Mouse (Mus musculus): Measurements from ENCODE around the gene Zbtb16. TPM values are rescaled to one million over a fixed set of nuclear protein-coding genes. Genes with fewer than 3 reads are reported as not detected.

Zbtb16 gene
- polyA plus RNA-seq, 1 experiment from 2014 or later = 13.3 TPM

DNA sequence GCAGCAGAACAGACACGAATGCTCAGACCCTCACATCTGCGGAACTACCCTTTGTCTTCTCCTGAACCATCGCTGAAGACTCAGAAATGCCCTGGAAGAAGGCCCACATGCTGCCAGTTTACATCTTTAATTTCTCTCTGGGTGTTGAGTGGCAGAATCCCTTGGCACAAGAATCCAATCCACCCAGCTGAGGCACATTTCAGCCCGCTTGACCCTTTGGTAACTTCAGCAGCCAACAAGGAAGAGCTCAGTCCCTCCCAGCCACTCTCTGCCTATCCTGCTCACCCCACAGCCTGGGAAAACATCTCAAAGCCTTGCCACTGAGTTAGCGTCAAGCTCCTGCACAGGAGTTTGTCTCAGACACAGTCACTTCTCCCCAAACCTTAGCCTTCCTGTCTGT is 162.2 kb downstream of the Zbtb16 start:
- Histone ChIP-seq H3K4me3 (ENCODE audit: low read length) (no peak overlapping the region), H3K36me3 (ENCODE audit: control insufficient read depth, insufficient read depth, low read length) (no peaks in the 10 kb centered on the region), H3K9ac (ENCODE audit: low read length) (no peak overlapping the region), H3K27ac (ENCODE audit: low read length) (peak overlapping the region; percentile 45; the same call in 1 of the 2 replicates), H3K9me3 (ENCODE audit: control insufficient read depth, low read length) (no peaks in the 10 kb centered on the region), H3K27me3 (ENCODE audit: control insufficient read depth, insufficient read depth, low read depth, low read length) (no peaks in the 10 kb centered on the region), H3K4me2 (ENCODE audit: low read depth, low read length) (no peak overlapping the region), H3K4me1 (replicated peaks; ENCODE audit: control insufficient read depth, insufficient read depth, low read length) (peaks cover 27% of the 10 kb centered on the region)
- no peak for ATAC-seq (ENCODE audit: low read depth)
- WGBS = 53% methylated on average over 5 of the region's 5 CpGs

DNA sequence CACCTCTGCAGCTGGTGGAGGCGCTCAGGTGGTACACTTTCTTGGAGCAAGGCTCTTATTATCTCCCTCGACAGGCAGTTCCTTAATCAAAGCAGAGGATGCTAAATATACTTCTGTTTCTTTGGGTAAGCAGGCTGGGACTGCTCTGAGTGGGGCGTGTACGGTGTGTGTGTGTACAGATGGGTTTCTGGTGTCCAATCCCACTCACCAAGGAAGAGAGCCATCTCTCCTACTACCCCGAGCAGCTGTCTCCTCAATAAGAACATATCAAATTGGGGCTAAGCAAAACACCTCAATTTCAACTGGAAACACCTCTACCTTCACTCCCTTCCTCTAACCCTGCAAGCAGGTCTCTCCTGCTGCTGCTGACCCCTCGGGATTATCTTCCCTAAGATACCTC is 162.8 kb downstream of the Zbtb16 start:
- Histone ChIP-seq H3K4me1 (replicated peaks; ENCODE audit: control insufficient read depth, insufficient read depth, low read length) (peaks cover 25% of the 10 kb centered on the region), H3K9ac (ENCODE audit: low read length) (no peak overlapping the region), H3K27me3 (ENCODE audit: control insufficient read depth, insufficient read depth, low read depth, low read length) (no peaks in the 10 kb centered on the region), H3K9me3 (ENCODE audit: control insufficient read depth, low read length) (no peaks in the 10 kb centered on the region), H3K4me3 (ENCODE audit: low read length) (no peak overlapping the region), H3K4me2 (ENCODE audit: low read depth, low read length) (no peak overlapping the region), H3K27ac (ENCODE audit: low read length) (no peak overlapping the region), H3K36me3 (ENCODE audit: control insufficient read depth, insufficient read depth, low read length) (no peaks in the 10 kb centered on the region)
- 64% methylated on average over 6 of the region's 6 CpGs for WGBS
- no peak for ATAC-seq (ENCODE audit: low read depth)

DNA sequence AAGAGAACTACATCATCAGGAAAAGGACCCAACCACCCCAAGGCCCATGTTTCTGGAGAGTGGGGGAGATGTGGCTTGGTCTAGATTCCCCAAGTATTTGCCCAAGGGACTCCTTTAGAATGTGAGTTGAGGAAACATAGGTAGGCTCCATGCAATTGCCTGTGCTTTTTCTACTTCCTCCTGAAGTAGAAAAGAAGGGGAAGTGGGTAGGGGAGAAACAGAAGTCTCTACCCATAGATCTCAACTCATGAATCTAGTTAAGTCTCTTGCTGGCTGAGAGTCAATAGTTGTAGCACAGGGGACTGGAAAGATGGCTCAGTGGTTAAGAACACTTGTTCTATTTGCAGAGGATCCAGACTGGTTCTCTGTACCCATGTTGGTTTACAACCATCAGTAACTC is 164.2 kb downstream of the Zbtb16 start:
- peaks cover 25% of the 10 kb centered on the region for H3K4me1 ChIP-seq (replicated peaks; ENCODE audit: control insufficient read depth, insufficient read depth, low read length)
- H3K9me3 ChIP-seq (ENCODE audit: control insufficient read depth, low read length) = no peaks in the 10 kb centered on the region
- H3K27me3 ChIP-seq (ENCODE audit: control insufficient read depth, insufficient read depth, low read depth, low read length) = no peaks in the 10 kb centered on the region
- ATAC-seq (ENCODE audit: low read depth) = no peak
- no peak overlapping the region for H3K9ac ChIP-seq (ENCODE audit: low read length)
- H3K4me2 ChIP-seq (ENCODE audit: low read depth, low read length) = no peak overlapping the region
- no peaks in the 10 kb centered on the region for H3K36me3 ChIP-seq (ENCODE audit: control insufficient read depth, insufficient read depth, low read length)
- no peak overlapping the region for H3K27ac ChIP-seq (ENCODE audit: low read length)
- no peak overlapping the region for H3K4me3 ChIP-seq (ENCODE audit: low read length)

DNA sequence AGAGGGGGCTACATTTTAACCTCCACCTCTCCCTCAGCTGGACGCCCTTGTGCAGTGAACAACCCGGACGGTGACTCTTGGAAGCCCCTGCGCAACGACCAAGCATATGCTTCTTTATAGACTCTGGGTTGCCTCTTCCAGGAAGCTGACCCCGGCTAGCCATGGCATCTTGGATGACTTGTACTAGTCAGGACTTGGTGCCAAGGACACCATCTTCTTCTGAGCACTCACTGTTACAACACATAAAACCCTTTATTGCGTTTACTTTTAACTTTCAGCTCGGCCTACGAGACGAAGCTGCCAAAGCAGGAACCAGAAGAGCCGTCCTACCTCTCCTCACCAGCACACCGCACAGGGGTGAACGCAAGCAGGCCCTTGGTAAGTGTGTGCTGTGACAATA is 165.9 kb downstream of the Zbtb16 start:
- H3K4me1 ChIP-seq (replicated peaks; ENCODE audit: control insufficient read depth, insufficient read depth, low read length) = peaks cover 24% of the 10 kb centered on the region
- ATAC-seq (ENCODE audit: low read depth) = no peak
- no peak overlapping the region for H3K9ac ChIP-seq (ENCODE audit: low read length)
- 60% methylated on average over 13 of the region's 13 CpGs for WGBS
- H3K27ac ChIP-seq (ENCODE audit: low read length) = no peak overlapping the region
- no peaks in the 10 kb centered on the region for H3K36me3 ChIP-seq (ENCODE audit: control insufficient read depth, insufficient read depth, low read length)
- H3K4me3 ChIP-seq (ENCODE audit: low read length) = no peak overlapping the region
- no peak overlapping the region for H3K4me2 ChIP-seq (ENCODE audit: low read depth, low read length)
- H3K9me3 ChIP-seq (ENCODE audit: control insufficient read depth, low read length) = no peaks in the 10 kb centered on the region
- no peaks in the 10 kb centered on the region for H3K27me3 ChIP-seq (ENCODE audit: control insufficient read depth, insufficient read depth, low read depth, low read length)

DNA sequence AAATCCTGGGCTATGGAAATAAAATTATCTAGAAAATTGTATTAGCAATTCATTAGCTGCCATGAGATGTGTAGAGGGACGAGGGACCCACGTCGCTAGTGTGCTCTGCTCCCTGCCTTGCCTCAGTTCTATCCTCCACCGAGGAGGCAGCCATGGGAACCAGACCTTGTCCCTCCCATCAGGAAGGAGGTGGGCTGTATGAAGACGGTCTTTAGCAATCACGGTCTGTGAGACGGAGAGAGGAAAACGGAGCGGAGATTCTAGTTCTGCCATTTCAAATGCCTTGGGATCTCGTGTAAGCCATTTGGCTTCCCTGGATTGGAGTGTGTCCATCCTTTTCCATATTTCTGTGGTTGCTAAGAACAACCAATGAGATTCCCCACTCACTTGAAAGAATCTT is 166.3 kb downstream of the Zbtb16 start:
- Histone ChIP-seq H3K36me3 (ENCODE audit: control insufficient read depth, insufficient read depth, low read length) (no peaks in the 10 kb centered on the region), H3K4me1 (replicated peaks; ENCODE audit: control insufficient read depth, insufficient read depth, low read length) (peaks cover 19% of the 10 kb centered on the region), H3K27me3 (ENCODE audit: control insufficient read depth, insufficient read depth, low read depth, low read length) (no peaks in the 10 kb centered on the region), H3K4me3 (ENCODE audit: low read length) (no peak overlapping the region), H3K9ac (ENCODE audit: low read length) (no peak overlapping the region), H3K4me2 (ENCODE audit: low read depth, low read length) (no peak overlapping the region), H3K27ac (ENCODE audit: low read length) (no peak overlapping the region), H3K9me3 (ENCODE audit: control insufficient read depth, low read length) (no peaks in the 10 kb centered on the region)
- 59% methylated on average over 10 of the region's 10 CpGs for WGBS
- no peak for ATAC-seq (ENCODE audit: low read depth)

DNA sequence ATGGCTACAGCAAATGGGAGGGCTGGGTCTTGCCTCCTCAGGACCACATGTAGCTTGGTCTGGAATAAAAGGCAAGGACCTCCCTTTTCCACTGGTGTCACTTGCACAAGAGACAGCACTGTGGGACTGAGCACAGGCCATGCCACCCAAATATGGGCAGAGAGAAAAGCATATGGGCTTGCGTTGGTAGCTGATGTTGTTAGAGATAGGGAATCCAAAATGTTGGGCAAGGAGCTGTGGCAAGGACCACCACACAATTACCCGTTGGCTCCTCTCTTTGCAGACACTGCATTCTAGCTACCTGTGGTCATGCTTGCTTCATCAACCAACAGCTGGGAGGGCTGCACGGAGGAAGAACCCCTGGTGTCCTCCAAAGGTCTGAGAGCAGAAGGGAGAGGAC is 169.3 kb downstream of the Zbtb16 start:
- Histone ChIP-seq H3K9me3 (ENCODE audit: control insufficient read depth, low read length) (no peaks in the 10 kb centered on the region), H3K27me3 (ENCODE audit: control insufficient read depth, insufficient read depth, low read depth, low read length) (peaks cover 3% of the 10 kb centered on the region; the same call in 1 of the 2 replicates), H3K36me3 (ENCODE audit: control insufficient read depth, insufficient read depth, low read length) (no peaks in the 10 kb centered on the region)

DNA sequence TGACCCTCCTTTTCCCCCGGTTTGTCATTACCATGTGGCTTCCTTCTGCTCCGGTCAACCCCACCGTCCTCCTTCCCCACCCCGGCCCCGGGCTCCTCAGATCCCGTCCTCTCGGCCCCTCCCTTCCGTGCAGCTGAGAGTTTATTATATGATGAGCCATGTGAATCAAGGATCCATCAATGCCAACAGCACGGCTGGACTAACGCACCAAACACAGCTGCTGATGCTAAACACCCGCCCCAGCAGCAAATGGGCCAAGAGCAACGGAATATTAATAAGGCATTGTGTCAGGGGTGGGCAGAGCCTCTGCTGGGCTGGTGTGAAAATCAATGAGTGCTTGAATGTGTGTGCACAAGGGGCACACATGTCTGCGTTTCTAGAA is 173.0 kb downstream of the Zbtb16 start:
- H3K4me2 ChIP-seq (ENCODE audit: low read depth, low read length) = no peak overlapping the region
- peaks cover 24% of the 10 kb centered on the region; the same call in 1 of the 2 replicates for H3K4me1 ChIP-seq (replicated peaks; ENCODE audit: control insufficient read depth, insufficient read depth, low read length)
- no peak overlapping the region for H3K27ac ChIP-seq (ENCODE audit: low read length)
- WGBS = 29% methylated on average over 13 of the region's 13 CpGs
- peaks cover 4% of the 10 kb centered on the region for H3K9me3 ChIP-seq (ENCODE audit: control insufficient read depth, low read length)
- H3K36me3 ChIP-seq (ENCODE audit: control insufficient read depth, insufficient read depth, low read length) = peaks cover 5% of the 10 kb centered on the region
- peak; percentile 15; the same call in 1 of the 2 replicates for ATAC-seq (ENCODE audit: low read depth)
- H3K27me3 ChIP-seq (ENCODE audit: control insufficient read depth, insufficient read depth, low read depth, low read length) = peaks cover 3% of the 10 kb centered on the region; the same call in 1 of the 2 replicates
- no peak overlapping the region for H3K9ac ChIP-seq (ENCODE audit: low read length)
- no peak overlapping the region for H3K4me3 ChIP-seq (ENCODE audit: low read length)

More for the DNA sequence above, 169.3 kb downstream of the Zbtb16 start:
- no peak overlapping the region for H3K27ac ChIP-seq (ENCODE audit: low read length)
- H3K9ac ChIP-seq (ENCODE audit: low read length) = no peak overlapping the region
- ATAC-seq (ENCODE audit: low read depth) = no peak
- WGBS = 80% methylated on average over 3 of the region's 3 CpGs
- no peak overlapping the region for H3K4me2 ChIP-seq (ENCODE audit: low read depth, low read length)
- peaks cover 19% of the 10 kb centered on the region for H3K4me1 ChIP-seq (replicated peaks; ENCODE audit: control insufficient read depth, insufficient read depth, low read length)
- H3K4me3 ChIP-seq (ENCODE audit: low read length) = no peak overlapping the region

DNA sequence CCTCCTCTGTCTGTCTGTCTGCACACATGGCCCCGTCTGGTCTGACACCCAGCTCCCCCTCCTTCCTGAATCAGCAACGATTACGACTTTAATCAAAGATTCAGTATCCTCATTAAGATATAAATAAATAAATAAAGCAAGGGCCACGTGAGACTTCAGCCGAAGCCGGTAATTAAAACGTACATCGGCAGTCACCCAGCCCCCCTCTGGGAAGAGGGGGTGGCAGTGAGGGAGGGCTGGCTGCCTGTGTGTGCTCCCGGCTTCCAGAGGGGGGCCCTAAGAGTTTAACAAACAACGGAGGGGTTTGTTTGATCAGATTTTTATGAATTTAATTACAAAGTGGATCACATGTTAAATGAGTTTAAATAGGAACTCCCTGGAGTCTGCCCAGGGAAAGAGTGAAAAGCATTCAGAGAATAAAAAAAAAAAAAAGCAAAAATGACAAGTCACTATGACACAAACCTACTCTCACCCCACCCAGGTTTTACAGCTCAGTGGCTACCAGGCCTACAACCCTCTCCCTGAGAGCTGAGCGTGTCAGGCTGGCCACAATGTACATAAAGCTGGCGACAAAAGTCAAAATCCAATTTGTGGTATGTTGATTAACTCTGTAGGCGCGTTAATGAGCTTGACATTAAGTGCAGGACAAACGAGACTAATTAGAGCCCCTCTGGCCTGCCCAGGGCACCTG is 173.5 kb downstream of the Zbtb16 start:
- H3K4me2 ChIP-seq (ENCODE audit: low read depth, low read length) = no peak overlapping the region
- peaks cover 4% of the 10 kb centered on the region for H3K9me3 ChIP-seq (ENCODE audit: control insufficient read depth, low read length)
- peak overlapping the region; percentile 6; the same call in 1 of the 2 replicates for H3K9ac ChIP-seq (ENCODE audit: low read length)
- H3K27me3 ChIP-seq (ENCODE audit: control insufficient read depth, insufficient read depth, low read depth, low read length) = peaks cover 3% of the 10 kb centered on the region; the same call in 1 of the 2 replicates
- 28% methylated on average over 15 of the region's 15 CpGs for WGBS
- no peak overlapping the region for H3K27ac ChIP-seq (ENCODE audit: low read length)
- ATAC-seq (ENCODE audit: low read depth) = no peak
- peaks cover 5% of the 10 kb centered on the region for H3K36me3 ChIP-seq (ENCODE audit: control insufficient read depth, insufficient read depth, low read length)
- H3K4me3 ChIP-seq (ENCODE audit: low read length) = no peak overlapping the region
- peaks cover 24% of the 10 kb centered on the region; the same call in 1 of the 2 replicates for H3K4me1 ChIP-seq (replicated peaks; ENCODE audit: control insufficient read depth, insufficient read depth, low read length)

DNA sequence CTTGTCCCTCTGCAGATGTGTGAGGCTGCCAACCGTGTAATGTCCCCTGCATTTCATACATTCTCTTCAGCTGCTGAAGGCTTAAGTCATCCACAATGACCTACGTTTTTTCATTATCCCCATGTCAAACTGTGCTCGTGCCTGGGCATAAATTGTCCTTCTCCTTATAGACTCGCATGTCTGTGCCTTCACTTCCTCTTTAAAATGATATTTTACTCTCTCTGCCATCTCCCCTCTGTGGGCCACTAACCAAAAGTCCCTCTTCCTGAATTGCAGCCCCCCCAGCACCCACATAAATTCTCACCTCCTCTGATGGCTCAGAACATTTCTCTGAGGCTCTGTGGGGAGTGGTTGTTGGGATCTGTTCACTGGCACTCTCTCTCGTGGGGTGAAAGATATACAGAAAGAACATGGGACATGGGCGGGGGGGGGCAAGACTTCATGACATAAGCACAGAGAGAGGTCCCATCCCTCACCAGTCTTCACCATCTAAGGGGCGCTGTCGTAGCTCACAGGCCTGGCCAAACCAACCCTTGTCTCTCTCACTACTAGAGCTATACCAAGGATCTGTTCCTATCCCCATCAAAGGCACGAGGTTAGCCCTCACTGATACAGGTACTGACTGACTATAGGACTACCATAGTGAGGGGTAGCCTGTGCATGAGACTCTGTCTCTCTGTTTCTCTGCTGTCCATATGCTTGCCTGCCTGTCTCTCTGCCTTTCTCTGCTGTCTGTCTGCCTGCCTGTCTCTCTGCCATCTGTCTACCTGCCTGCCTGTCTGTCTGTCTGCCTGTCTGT is 174.6 kb downstream of the Zbtb16 start:
- Histone ChIP-seq H3K27me3 (ENCODE audit: control insufficient read depth, insufficient read depth, low read depth, low read length) (peaks cover 3% of the 10 kb centered on the region; the same call in 1 of the 2 replicates), H3K27ac (ENCODE audit: low read length) (no peak overlapping the region), H3K4me3 (ENCODE audit: low read length) (no peak overlapping the region), H3K4me1 (replicated peaks; ENCODE audit: control insufficient read depth, insufficient read depth, low read length) (peaks cover 24% of the 10 kb centered on the region; the same call in 1 of the 2 replicates), H3K9ac (ENCODE audit: low read length) (no peak overlapping the region), H3K36me3 (ENCODE audit: control insufficient read depth, insufficient read depth, low read length) (peaks cover 5% of the 10 kb centered on the region), H3K9me3 (ENCODE audit: control insufficient read depth, low read length) (peaks cover 4% of the 10 kb centered on the region), H3K4me2 (ENCODE audit: low read depth, low read length) (no peak overlapping the region)
- WGBS = 59% methylated on average over 9 of the region's 9 CpGs
- ATAC-seq (ENCODE audit: low read depth) = no peak
